Mouse (Mus musculus) gonadal fat pad, adult 2 months (tissue): Measurements from ENCODE around the gene Olfr1309. TPM values are rescaled to one million over a fixed set of nuclear protein-coding genes. Genes with fewer than 3 reads are reported as not detected.
"Not testable (repeated sequence)": the region's sequence is repeated elsewhere in the genome, so short reads cannot be mapped to it uniquely, and the experiment has no call there.

Experiments
- DNase-seq: peaks from one replicate; pipeline ENCODE4 v3.0.0-alpha.2; 2012; ENCODE audit warnings: low read depth
- polyA plus RNA-seq: library from polyadenylated mRNA; depleted of rRNA; stranded (reverse); fragments of >200 nt; gene quantifications from 2 replicates; pipeline ENCODE4 v1.2.3, GENCODE M21; 2012; rRNA removed

The Olfr1309 gene
- not detected in 2 replicates for polyA plus RNA-seq

- DNase-seq: no peak
These were observed at the start of gene Olfr1309 for GRCm38 (mm10) chr2:111990181-111990580. Olfr1309 (minus strand) TSS chr2:111990281.

GRCm38 (mm10) chr2:112026971-112027370, 36.9 kb upstream of the Olfr1309 start:
- not testable (repeated sequence) for DNase-seq

GRCm38 (mm10) chr2:112024312-112024711, 34.2 kb upstream of the Olfr1309 start, which contains the start of gene Olfr1311:
Olfr1311 (minus strand) TSS chr2:112024412.
- DNase-seq: no peak

GRCm38 (mm10) chr2:112014900-112015299, 24.8 kb upstream of the Olfr1309 start:
- DNase-seq: no peak

- DNase-seq: no peak
These were observed 22.5 kb upstream of the Olfr1309 start, which contains the start of gene Olfr1310 for GRCm38 (mm10) chr2:112012608-112013007. Olfr1310 (minus strand) TSS chr2:112012708.

- no peak for DNase-seq
These were observed 25.2 kb downstream of the Olfr1309 start, which contains the start of gene Olfr1308 for GRCm38 (mm10) chr2:111964844-111965243. Olfr1308 (minus strand) TSS chr2:111964944.

GRCm38 (mm10) chr2:111949340-111949739, 40.7 kb downstream of the Olfr1309 start, which contains the start of gene Olfr1307:
Olfr1307 (minus strand) TSS chr2:111949440.
- DNase-seq: no peak

Other genes with a start within 250 kb of the Olfr1309 start
- gene Olfr1301, start 239.3 kb downstream of the Olfr1309 start, polyA plus RNA-seq: not detected in 2 replicates
- gene Olfr1302, start 212.9 kb downstream of the Olfr1309 start, polyA plus RNA-seq: not detected in 2 replicates
- not detected in 2 replicates for gene Olfr1303, start 169.9 kb downstream of the Olfr1309 start, polyA plus RNA-seq
- gene Olfr1305, start 113.1 kb downstream of the Olfr1309 start, polyA plus RNA-seq: not detected in 2 replicates
- not detected in 2 replicates for gene Olfr1306, start 74.0 kb downstream of the Olfr1309 start, polyA plus RNA-seq
- not detected in 2 replicates for gene Olfr1307, start 40.8 kb downstream of the Olfr1309 start, polyA plus RNA-seq
- gene Olfr1308, start 25.3 kb downstream of the Olfr1309 start, polyA plus RNA-seq: not detected in 2 replicates
- gene Olfr1310, start 22.4 kb upstream of the Olfr1309 start, polyA plus RNA-seq: not detected in 2 replicates
- gene Olfr1311, start 34.1 kb upstream of the Olfr1309 start, polyA plus RNA-seq: not detected in 2 replicates
- not detected in 2 replicates for gene Olfr1312, start 60.0 kb upstream of the Olfr1309 start, polyA plus RNA-seq
- not detected in 2 replicates for gene Olfr1313, start 87.6 kb upstream of the Olfr1309 start, polyA plus RNA-seq
- not detected in 2 replicates for gene Olfr1314, start 106.5 kb upstream of the Olfr1309 start, polyA plus RNA-seq
- not detected in 2 replicates for gene Olfr1315-ps1, start 125.2 kb upstream of the Olfr1309 start, polyA plus RNA-seq
- not detected in 2 replicates for gene Olfr1316, start 144.7 kb upstream of the Olfr1309 start, polyA plus RNA-seq
- gene Olfr1317, start 150.0 kb upstream of the Olfr1309 start, polyA plus RNA-seq: not detected in 2 replicates
- gene Olfr1318, start 163.9 kb upstream of the Olfr1309 start, polyA plus RNA-seq: not detected in 2 replicates
- gene Lpcat4, start 249.2 kb upstream of the Olfr1309 start, polyA plus RNA-seq: 9.8 and 13.7 TPM in 2 replicates